Mouse (Mus musculus): ENCODE data around the gene Tbx15. TPM values are rescaled to one million over a fixed set of nuclear protein-coding genes. Genes with fewer than 3 reads are reported as not detected.

The Tbx15 gene
- polyA plus RNA-seq, 1 experiment from 2014 or later: 41.2 TPM

- peaks cover 63% of the 10 kb centered on the region for H3K27me3 ChIP-seq (ENCODE audit: low read depth, poor library complexity, severe bottlenecking)
- WGBS: 2% methylated on average over 16 of the region's 16 CpGs
- peaks cover 59% of the 10 kb centered on the region for H3K4me1 ChIP-seq
- H3K36me3 ChIP-seq: peaks cover 22% of the 10 kb centered on the region
- peak overlapping the region; percentile 88 for H3K4me3 ChIP-seq
- H3K9me3 ChIP-seq (replicated peaks): no peaks in the 10 kb centered on the region
- peak; percentile 49 for DNase-seq (ENCODE audit: low spot score)
- H3K27ac ChIP-seq: peak overlapping the region; percentile 99
These were observed 12.4 kb downstream of the Tbx15 start for GRCm38 (mm10) chr3:99252461-99253091.

- WGBS: under 1% methylated on average over 12 of the region's 12 CpGs
- peak; percentile 84 for DNase-seq (ENCODE audit: low spot score)
- Histone ChIP-seq H3K27ac (peak overlapping the region; percentile 99), H3K9me3 (replicated peaks) (no peaks in the 10 kb centered on the region), H3K4me3 (peak overlapping the region; percentile 88), H3K27me3 (ENCODE audit: low read depth, poor library complexity, severe bottlenecking) (peaks cover 64% of the 10 kb centered on the region), H3K36me3 (peaks cover 28% of the 10 kb centered on the region), H3K4me1 (peaks cover 59% of the 10 kb centered on the region)
These were observed 12.9 kb downstream of the Tbx15 start for GRCm38 (mm10) chr3:99253092-99253488.

- H3K4me1 ChIP-seq: peaks cover 55% of the 10 kb centered on the region
- peaks cover 31% of the 10 kb centered on the region for H3K36me3 ChIP-seq
- H3K27me3 ChIP-seq (ENCODE audit: low read depth, poor library complexity, severe bottlenecking): peaks cover 61% of the 10 kb centered on the region
- peak overlapping the region; percentile 88 for H3K4me3 ChIP-seq
- H3K9me3 ChIP-seq (replicated peaks): no peaks in the 10 kb centered on the region
- H3K27ac ChIP-seq: peak overlapping the region; percentile 99
- under 1% methylated on average over 73 of the region's 73 CpGs for WGBS
- peak; percentile 77 for DNase-seq (ENCODE audit: low spot score)
These were observed 13.6 kb downstream of the Tbx15 start for GRCm38 (mm10) chr3:99253497-99254451.

GRCm38 (mm10) chr3:99254559-99255151 is 14.5 kb downstream of the Tbx15 start:
- H3K27ac ChIP-seq: peak overlapping the region; percentile 99
- peaks cover 60% of the 10 kb centered on the region for H3K27me3 ChIP-seq (ENCODE audit: low read depth, poor library complexity, severe bottlenecking)
- H3K9me3 ChIP-seq (replicated peaks): no peaks in the 10 kb centered on the region
- DNase-seq (ENCODE audit: low spot score): peak; percentile 59
- H3K4me3 ChIP-seq: peak overlapping the region; percentile 88
- peaks cover 53% of the 10 kb centered on the region for H3K4me1 ChIP-seq
- WGBS: under 1% methylated on average over 15 of the region's 15 CpGs
- H3K36me3 ChIP-seq: peaks cover 36% of the 10 kb centered on the region

- DNase-seq (ENCODE audit: low spot score): peak; percentile 49
- H3K27me3 ChIP-seq (ENCODE audit: low read depth, poor library complexity, severe bottlenecking): peaks cover 56% of the 10 kb centered on the region
- H3K4me1 ChIP-seq: peaks cover 52% of the 10 kb centered on the region
- H3K36me3 ChIP-seq: peaks cover 41% of the 10 kb centered on the region
- peak overlapping the region; percentile 88 for H3K4me3 ChIP-seq
- peak overlapping the region; percentile 99 for H3K27ac ChIP-seq
- no peaks in the 10 kb centered on the region for H3K9me3 ChIP-seq (replicated peaks)
- 2% methylated on average over 11 of the region's 11 CpGs for WGBS
These were observed 15.5 kb downstream of the Tbx15 start for GRCm38 (mm10) chr3:99255411-99256365.

- H3K9me3 ChIP-seq (replicated peaks): no peaks in the 10 kb centered on the region
- H3K4me3 ChIP-seq: peak overlapping the region; percentile 88
- H3K36me3 ChIP-seq: peaks cover 45% of the 10 kb centered on the region
- H3K27ac ChIP-seq: peak overlapping the region; percentile 99
- peaks cover 49% of the 10 kb centered on the region for H3K4me1 ChIP-seq
- WGBS: 1% methylated on average over 11 of the region's 11 CpGs
- peaks cover 54% of the 10 kb centered on the region for H3K27me3 ChIP-seq (ENCODE audit: low read depth, poor library complexity, severe bottlenecking)
- no peak for DNase-seq (ENCODE audit: low spot score)
These were observed 16.2 kb downstream of the Tbx15 start for GRCm38 (mm10) chr3:99256366-99256750.

GRCm38 (mm10) chr3:99256766-99257165 is 16.6 kb downstream of the Tbx15 start:
- no peaks in the 10 kb centered on the region for H3K9me3 ChIP-seq (replicated peaks)
- peaks cover 49% of the 10 kb centered on the region for H3K36me3 ChIP-seq
- H3K4me1 ChIP-seq: peaks cover 49% of the 10 kb centered on the region
- DNase-seq (ENCODE audit: low spot score): peak; percentile 81
- peak overlapping the region; percentile 99 for H3K27ac ChIP-seq
- H3K27me3 ChIP-seq (ENCODE audit: low read depth, poor library complexity, severe bottlenecking): peaks cover 54% of the 10 kb centered on the region
- peak overlapping the region; percentile 88 for H3K4me3 ChIP-seq
- WGBS: under 1% methylated on average over 20 of the region's 20 CpGs

- H3K9me3 ChIP-seq (replicated peaks): no peaks in the 10 kb centered on the region
- peaks cover 57% of the 10 kb centered on the region for H3K36me3 ChIP-seq
- H3K27ac ChIP-seq: peak overlapping the region; percentile 99
- DNase-seq (ENCODE audit: low spot score): no peak
- H3K27me3 ChIP-seq (ENCODE audit: low read depth, poor library complexity, severe bottlenecking): peaks cover 56% of the 10 kb centered on the region
- 3% methylated on average over 29 of the region's 29 CpGs for WGBS
- peaks cover 52% of the 10 kb centered on the region for H3K4me1 ChIP-seq
- peak overlapping the region; percentile 88 for H3K4me3 ChIP-seq
These were observed 17.7 kb downstream of the Tbx15 start for GRCm38 (mm10) chr3:99257586-99258577.

GRCm38 (mm10) chr3:99259741-99260270 is 19.6 kb downstream of the Tbx15 start:
- Histone ChIP-seq H3K27ac (peak overlapping the region; percentile 99), H3K4me1 (peaks cover 62% of the 10 kb centered on the region), H3K27me3 (ENCODE audit: low read depth, poor library complexity, severe bottlenecking) (peaks cover 61% of the 10 kb centered on the region), H3K4me3 (peak overlapping the region; percentile 88), H3K36me3 (peaks cover 69% of the 10 kb centered on the region), H3K9me3 (replicated peaks) (no peaks in the 10 kb centered on the region)
- 6% methylated on average over 6 of the region's 6 CpGs for WGBS
- DNase-seq (ENCODE audit: low spot score): no peak

- no peaks in the 10 kb centered on the region for H3K9me3 ChIP-seq (replicated peaks)
- peak overlapping the region; percentile 99 for H3K27ac ChIP-seq
- peaks cover 61% of the 10 kb centered on the region for H3K27me3 ChIP-seq (ENCODE audit: low read depth, poor library complexity, severe bottlenecking)
- H3K4me1 ChIP-seq: peaks cover 65% of the 10 kb centered on the region
- DNase-seq (ENCODE audit: low spot score): no peak
- peaks cover 69% of the 10 kb centered on the region for H3K36me3 ChIP-seq
- 37% methylated on average over 2 of the region's 2 CpGs for WGBS
- H3K4me3 ChIP-seq: peak overlapping the region; percentile 88
These were observed 20.2 kb downstream of the Tbx15 start for GRCm38 (mm10) chr3:99260395-99260794.

- WGBS: under 1% methylated on average over 18 of the region's 18 CpGs
These were observed 21.2 kb downstream of the Tbx15 start for GRCm38 (mm10) chr3:99261371-99261791.

More at GRCm38 (mm10) chr3:99261371-99261791, 21.2 kb downstream of the Tbx15 start:
- H3K4me1 ChIP-seq: peaks cover 69% of the 10 kb centered on the region
- H3K36me3 ChIP-seq: peaks cover 75% of the 10 kb centered on the region
- H3K4me3 ChIP-seq: peak overlapping the region; percentile 88
- H3K9me3 ChIP-seq (replicated peaks): no peaks in the 10 kb centered on the region
- DNase-seq (ENCODE audit: low spot score): peak; percentile 65
- peak overlapping the region; percentile 99 for H3K27ac ChIP-seq
- H3K27me3 ChIP-seq (ENCODE audit: low read depth, poor library complexity, severe bottlenecking): peaks cover 53% of the 10 kb centered on the region
